Mouse (Mus musculus) C3H10T1/2 (cell line): ENCODE data around the gene Plekhm1. TPM values are rescaled to one million over a fixed set of nuclear protein-coding genes. Genes with fewer than 3 reads are reported as not detected.

Experiments used
- polyA plus RNA-seq, 2 experiments: library from polyadenylated mRNA; unstranded; fragments of >200 nt; fragmentation: generic; extraction: Trizol; gene quantifications; one replicate each; pipeline ENCODE4 v1.2.1; 2012; ENCODE audit warnings: missing spikeins in 2 of 2

Plekhm1 gene
- 10 to 100 TPM in 1 of 2 experiments, 1 to 10 TPM in 1; 6.7 to 15.4 TPM for polyA plus RNA-seq

GRCm38 (mm10) chr11:103411981-103412949, at the start of gene Plekhm1:
Plekhm1 (minus strand) TSS chr11:103412687.

GRCm38 (mm10) chr11:103363214-103364148, 49.0 kb downstream of the Plekhm1 start, which contains the start of gene Arhgap27:
Arhgap27 (minus strand) TSS chr11:103363692.

Other genes with a start within 250 kb of the Plekhm1 start
- under 1 TPM; 0.14 to 0.20 TPM for gene Fmnl1, start 241.6 kb downstream of the Plekhm1 start, polyA plus RNA-seq
- gene 1700023F06Rik, start 204.1 kb downstream of the Plekhm1 start, polyA plus RNA-seq, result 1 to 10 TPM in 1 of 2 experiments, under 1 TPM in 1; 0.16 to 4.3 TPM
- gene Spata32, start 194.3 kb downstream of the Plekhm1 start, polyA plus RNA-seq, result under 1 TPM in 1 of 2 experiments, not detected in 1; 0.05 TPM
- 10 to 100 TPM in 1 of 2 experiments, 1 to 10 TPM in 1; 7.7 to 20.6 TPM for gene Map3k14, start 145.2 kb downstream of the Plekhm1 start, polyA plus RNA-seq
- under 1 TPM; 0.23 to 0.54 TPM for gene Arhgap27, start 49.0 kb downstream of the Plekhm1 start, polyA plus RNA-seq
- not detected for gene Lrrc37a, start 91.9 kb upstream of the Plekhm1 start, polyA plus RNA-seq
- not detected for gene Gm884, start 208.5 kb upstream of the Plekhm1 start, polyA plus RNA-seq
- gene Lyzl6, start 226.2 kb upstream of the Plekhm1 start, polyA plus RNA-seq, result not detected
- under 1 TPM; 0.04 to 0.06 TPM for gene Rprml, start 236.9 kb upstream of the Plekhm1 start, polyA plus RNA-seq